Mouse (Mus musculus) heart, embryonic 11.5 days (tissue): ENCODE measurements around the gene Nrxn3. TPM values are rescaled to one million over a fixed set of nuclear protein-coding genes. Genes with fewer than 3 reads are reported as not detected.
A peak's percentile ranks its signal among the peaks of the same experiment; 100 is the strongest.

Source experiments
- ATAC-seq: fragments of 200-750 bp; cut with Nextera tagmentation; replicated peaks from 2 replicates; pipeline ENCODE4 v1.8.0; 2017; ENCODE audit warnings: moderate library complexity; ENCODE audit not compliant: insufficient number of reproducible peaks, low FRiP score, low TSS enrichment
- H3K27ac ChIP-seq: fragments of 300-500 bp; sonication (generic); 2 replicates; pipeline ENCODE4 v1.5.1; 2014; ENCODE audit warnings: mild to moderate bottlenecking, low read depth, low read length
- H3K27me3 ChIP-seq: fragments of 300-500 bp; sonication (generic); 2 replicates; pipeline ENCODE4 v1.6.1; 2014; ENCODE audit warnings: mild to moderate bottlenecking, low read length, mixed read lengths; ENCODE audit not compliant: control insufficient read depth, insufficient read depth
- H3K36me3 ChIP-seq: fragments of 300-500 bp; sonication (generic); 2 replicates; pipeline ENCODE4 v1.6.1; 2014; ENCODE audit warnings: mild to moderate bottlenecking, low read length, moderate library complexity, mixed read lengths; ENCODE audit not compliant: control insufficient read depth, insufficient read depth
- H3K4me1 ChIP-seq: fragments of 300-500 bp; sonication (generic); 2 replicates; pipeline ENCODE4 v1.6.1; 2014; ENCODE audit warnings: low read length; ENCODE audit not compliant: control insufficient read depth, insufficient read depth
- H3K4me2 ChIP-seq: fragments of 300-500 bp; sonication (generic); 2 replicates; pipeline ENCODE4 v1.6.1; 2014; ENCODE audit warnings: mild to moderate bottlenecking, moderate library complexity
- H3K4me3 ChIP-seq: fragments of 300-500 bp; sonication (generic); 2 replicates; pipeline ENCODE4 v1.5.1; 2014; ENCODE audit warnings: low read depth, low read length
- H3K9ac ChIP-seq: fragments of 300-500 bp; sonication (generic); 2 replicates; pipeline ENCODE4 v1.6.1; 2014; ENCODE audit warnings: mild to moderate bottlenecking, low read depth, low read length, moderate library complexity
- H3K9me3 ChIP-seq: fragments of 300-500 bp; sonication (generic); replicated peaks from 2 replicates; pipeline ENCODE4 v1.6.1; 2016; ENCODE audit warnings: low read length; ENCODE audit not compliant: control insufficient read depth
- WGBS: fragments of 180-500 bp; shearing (Covaris S2); extraction: QIAGEN DNeasy Blood & Tissue Kit; methylation state at CpG from one replicate; pipeline ENCODE4 v1.1.7; 2014; ENCODE audit not compliant: insufficient replicate concordance; 5-methylcytosine and 5-hydroxymethylcytosine counted together
- polyA plus RNA-seq: library from polyadenylated mRNA; unstranded; fragments of >200 nt; fragmentation: Nextera tagmentation; extraction: Ambion mirVana; gene quantifications from 2 replicates; pipeline ENCODE4 v1.2.1, GENCODE M21; 2014

Gene Nrxn3
- polyA plus RNA-seq, 1 experiment from 2014 or later = 4.5 TPM

DNA sequence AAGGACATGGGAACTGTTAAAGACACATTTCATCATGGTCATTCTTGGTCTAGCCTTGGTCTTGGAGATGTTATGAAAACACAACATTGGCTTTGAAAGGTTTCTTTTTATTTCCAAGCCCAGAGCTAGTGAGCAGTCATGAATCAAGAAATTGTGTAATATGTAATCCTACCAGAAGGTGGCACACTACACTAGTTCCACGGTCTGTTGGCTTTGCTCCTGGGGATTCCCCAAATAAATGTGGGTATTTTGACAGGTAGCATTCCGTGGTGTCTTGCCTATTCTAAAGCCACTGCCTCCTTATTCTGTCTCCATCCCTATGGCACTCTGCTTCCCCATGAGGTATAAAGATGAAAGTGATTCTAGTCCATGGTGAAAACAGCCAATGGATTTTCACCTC is 269.5 kb downstream of the Nrxn3 start:
- no peak for ATAC-seq
- WGBS = 8% methylated on average over 2 of the region's 2 CpGs

DNA sequence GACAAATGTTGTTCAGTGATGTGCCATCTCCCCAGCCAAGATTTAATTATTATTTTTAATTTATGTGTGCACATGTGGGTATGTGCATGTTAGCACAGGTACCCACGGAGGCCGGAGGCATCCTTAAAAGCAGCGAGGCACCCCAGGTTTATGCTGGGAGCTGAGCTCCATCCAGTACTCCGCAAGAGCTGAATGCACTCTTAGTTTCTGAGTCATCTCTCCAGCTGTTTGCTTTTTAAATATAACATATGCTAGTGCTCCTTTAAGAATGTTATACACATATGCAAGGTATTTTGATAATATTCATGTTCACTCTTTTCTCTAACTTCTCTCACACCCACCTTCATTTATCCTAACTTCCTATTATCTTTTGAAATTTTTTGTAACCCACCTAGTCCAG is 271.1 kb downstream of the Nrxn3 start:
- no peaks in the 10 kb centered on the region for H3K9me3 ChIP-seq
- H3K4me2 ChIP-seq = no peak overlapping the region
- H3K4me1 ChIP-seq = no peaks in the 10 kb centered on the region
- 77% methylated on average over 4 of the region's 4 CpGs for WGBS
- no peak overlapping the region for H3K4me3 ChIP-seq
- no peaks in the 10 kb centered on the region for H3K36me3 ChIP-seq
- ATAC-seq = no peak
- H3K27me3 ChIP-seq = no peaks in the 10 kb centered on the region
- H3K9ac ChIP-seq = no peak overlapping the region
- H3K27ac ChIP-seq = no peak overlapping the region

More for the DNA sequence above, 269.5 kb downstream of the Nrxn3 start:
- H3K27me3 ChIP-seq = no peaks in the 10 kb centered on the region
- no peak overlapping the region for H3K4me3 ChIP-seq
- H3K27ac ChIP-seq = no peak overlapping the region
- no peak overlapping the region for H3K4me2 ChIP-seq
- no peaks in the 10 kb centered on the region for H3K36me3 ChIP-seq
- H3K4me1 ChIP-seq = no peaks in the 10 kb centered on the region
- no peaks in the 10 kb centered on the region for H3K9me3 ChIP-seq
- H3K9ac ChIP-seq = no peak overlapping the region

DNA sequence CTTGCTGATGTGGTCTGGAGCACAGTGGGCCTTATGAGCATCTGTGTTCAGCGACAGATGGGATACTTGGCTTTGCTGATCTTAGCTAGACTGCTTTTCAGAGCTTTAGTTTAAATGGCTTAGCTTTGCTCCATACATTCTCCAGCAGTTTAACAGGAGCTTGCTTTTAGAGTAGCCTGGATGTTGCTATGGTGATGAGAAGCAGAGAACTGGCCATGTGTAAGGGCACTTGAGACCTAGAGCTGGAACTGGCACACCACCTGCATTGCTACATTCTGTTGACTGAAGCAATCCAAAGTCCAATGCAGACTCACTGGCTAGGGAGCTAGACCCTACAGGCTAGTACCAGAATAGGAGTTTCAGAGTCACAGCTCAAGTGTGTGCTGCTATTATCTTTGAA is 293.8 kb downstream of the Nrxn3 start:
- Histone ChIP-seq H3K4me3 (no peak overlapping the region), H3K9me3 (no peaks in the 10 kb centered on the region), H3K27ac (no peak overlapping the region), H3K4me1 (no peaks in the 10 kb centered on the region; the same call in 1 of the 2 replicates), H3K4me2 (no peak overlapping the region), H3K36me3 (no peaks in the 10 kb centered on the region), H3K9ac (no peak overlapping the region), H3K27me3 (no peaks in the 10 kb centered on the region)
- 76% methylated on average over 1 of the region's 1 CpGs for WGBS
- ATAC-seq = no peak

DNA sequence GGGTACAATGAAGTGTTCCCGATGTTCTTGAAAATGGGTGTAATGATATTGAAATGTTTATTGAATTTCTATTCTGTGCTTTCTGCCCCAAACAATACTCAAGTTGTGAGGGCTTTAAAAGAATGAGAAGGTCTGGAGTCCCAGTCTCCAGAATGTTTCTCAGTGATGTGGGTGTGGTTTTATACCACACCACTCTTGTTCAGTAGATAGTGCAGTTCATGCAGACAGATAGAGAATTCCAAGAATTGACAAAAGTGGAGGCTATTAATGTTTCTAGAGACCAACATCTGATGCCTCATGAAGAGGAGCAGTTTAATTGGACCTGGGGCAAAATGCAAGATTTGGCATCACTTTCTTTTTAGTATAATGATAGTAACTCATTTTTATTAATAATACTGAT is 302.5 kb downstream of the Nrxn3 start:
- Histone ChIP-seq H3K9me3 (no peaks in the 10 kb centered on the region), H3K36me3 (no peaks in the 10 kb centered on the region), H3K27me3 (no peaks in the 10 kb centered on the region), H3K4me3 (no peak overlapping the region), H3K27ac (no peak overlapping the region), H3K9ac (no peak overlapping the region), H3K4me1 (no peaks in the 10 kb centered on the region; the same call in 1 of the 2 replicates), H3K4me2 (no peak overlapping the region)
- WGBS = 98% methylated on average over 1 of the region's 1 CpGs
- ATAC-seq = no peak

- Histone ChIP-seq H3K36me3 (no peaks in the 10 kb centered on the region), H3K9ac (no peak overlapping the region), H3K4me2 (no peak overlapping the region), H3K27me3 (no peaks in the 10 kb centered on the region), H3K4me1 (no peaks in the 10 kb centered on the region), H3K27ac (no peak overlapping the region), H3K4me3 (no peak overlapping the region), H3K9me3 (no peaks in the 10 kb centered on the region)
- no peak for ATAC-seq
- 75% methylated on average over 4 of the region's 4 CpGs for WGBS
Observed at GRCm38 (mm10) chr12:89035984-89036618, 313.4 kb downstream of the Nrxn3 start.

GRCm38 (mm10) chr12:89040151-89040550 is 317.5 kb downstream of the Nrxn3 start:
- Histone ChIP-seq H3K4me1 (no peaks in the 10 kb centered on the region), H3K4me3 (no peak overlapping the region), H3K9ac (no peak overlapping the region), H3K27ac (no peak overlapping the region), H3K4me2 (no peak overlapping the region), H3K9me3 (no peaks in the 10 kb centered on the region), H3K27me3 (no peaks in the 10 kb centered on the region), H3K36me3 (no peaks in the 10 kb centered on the region)
- no peak for ATAC-seq

- Histone ChIP-seq H3K36me3 (no peaks in the 10 kb centered on the region), H3K4me2 (no peak overlapping the region), H3K27me3 (no peaks in the 10 kb centered on the region), H3K4me3 (no peak overlapping the region), H3K9ac (no peak overlapping the region), H3K4me1 (no peaks in the 10 kb centered on the region), H3K27ac (no peak overlapping the region), H3K9me3 (no peaks in the 10 kb centered on the region)
- WGBS = 77% methylated on average over 2 of the region's 2 CpGs
- no peak for ATAC-seq
Observed at GRCm38 (mm10) chr12:89041429-89042107, 318.9 kb downstream of the Nrxn3 start.

GRCm38 (mm10) chr12:89049279-89049678 is 326.6 kb downstream of the Nrxn3 start:
- H3K4me2 ChIP-seq = no peak overlapping the region
- H3K4me1 ChIP-seq = peaks cover 3% of the 10 kb centered on the region
- no peaks in the 10 kb centered on the region for H3K36me3 ChIP-seq
- no peaks in the 10 kb centered on the region for H3K27me3 ChIP-seq
- H3K9ac ChIP-seq = no peak overlapping the region
- H3K27ac ChIP-seq = no peak overlapping the region
- no peaks in the 10 kb centered on the region for H3K9me3 ChIP-seq
- peak; percentile 69; the same call in 1 of the 2 replicates for ATAC-seq
- H3K4me3 ChIP-seq = no peak overlapping the region
- WGBS = 37% methylated on average over 3 of the region's 3 CpGs

DNA sequence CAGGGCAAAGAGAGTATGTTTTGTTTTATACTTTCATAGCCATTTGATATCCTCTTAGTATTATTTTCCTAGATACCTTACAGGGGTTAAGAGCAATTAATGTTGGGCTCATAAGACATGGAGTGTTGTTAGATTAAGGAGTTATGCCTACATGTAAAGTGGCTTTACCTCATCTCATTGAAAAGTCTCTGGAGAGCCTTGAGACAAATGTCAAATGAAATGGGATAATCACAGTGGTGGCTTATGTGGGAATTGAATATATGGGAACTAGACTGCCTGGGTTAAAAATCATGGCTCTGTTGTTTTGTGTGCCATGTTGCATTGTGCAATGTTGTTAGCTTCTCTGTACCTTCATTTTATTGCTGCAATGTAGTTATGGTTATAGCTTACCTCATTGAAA is 327.0 kb downstream of the Nrxn3 start:
- Histone ChIP-seq H3K36me3 (no peaks in the 10 kb centered on the region), H3K27me3 (no peaks in the 10 kb centered on the region), H3K4me2 (no peak overlapping the region), H3K4me1 (peaks cover 3% of the 10 kb centered on the region), H3K27ac (no peak overlapping the region), H3K4me3 (no peak overlapping the region), H3K9me3 (no peaks in the 10 kb centered on the region), H3K9ac (no peak overlapping the region)
- ATAC-seq = no peak
